Mouse (Mus musculus) limb, embryonic 14.5 days (tissue): ENCODE measurements at regions not wholly inside any gene's neighbourhood (a gene's known extent, or its start where the extent isn't known, plus 50 kb on each side); places are given as distances from the start of the nearest gene placed in this dataset.

Source experiments
- ATAC-seq: fragments of 200-750 bp; cut with Nextera tagmentation; 2 replicates; pipeline ENCODE4 v1.8.0; 2017; ENCODE audit warnings: low read depth, moderate number of reproducible peaks, moderate TSS enrichment; ENCODE audit not compliant: low FRiP score
- DNase-seq: peaks from one replicate; pipeline ENCODE4 v3.0.0-alpha.2; 2015; ENCODE audit warnings: low spot score
- H3K27ac ChIP-seq: fragments of 300-500 bp; sonication (generic); replicated peaks from 2 replicates; pipeline ENCODE4 v1.5.1; 2014; ENCODE audit warnings: low read depth, mild to moderate bottlenecking, low read length, moderate library complexity, mixed read lengths
- H3K27me3 ChIP-seq: fragments of 300-500 bp; sonication (generic); 2 replicates; pipeline ENCODE4 v1.6.1; 2014; ENCODE audit warnings: low read length, mixed read lengths; ENCODE audit not compliant: control insufficient read depth, insufficient read depth
- H3K36me3 ChIP-seq: fragments of 300-500 bp; sonication (generic); 2 replicates; pipeline ENCODE4 v1.6.1; 2014; ENCODE audit warnings: mild to moderate bottlenecking, low read length, moderate library complexity, mixed read lengths; ENCODE audit not compliant: control insufficient read depth, insufficient read depth
- H3K4me1 ChIP-seq: fragments of 300-500 bp; sonication (generic); 2 replicates; pipeline ENCODE4 v1.6.1; 2014; ENCODE audit warnings: antibody characterized with exemption, low read length, mixed read lengths; ENCODE audit not compliant: control insufficient read depth, insufficient read depth
- H3K4me2 ChIP-seq: fragments of 300-500 bp; sonication (generic); replicated peaks from 2 replicates; pipeline ENCODE4 v1.6.1; 2014; ENCODE audit warnings: low read depth, mild to moderate bottlenecking, low read length, moderate library complexity; ENCODE audit not compliant: severe bottlenecking
- H3K4me3 ChIP-seq: fragments of 300-500 bp; sonication (generic); replicated peaks from 2 replicates; pipeline ENCODE4 v1.5.1; 2014; ENCODE audit warnings: low read length
- H3K9ac ChIP-seq: fragments of 300-500 bp; sonication (generic); 2 replicates; pipeline ENCODE4 v1.6.1; 2014; ENCODE audit warnings: mild to moderate bottlenecking, low read depth, low read length, moderate library complexity; ENCODE audit not compliant: severe bottlenecking
- H3K9me3 ChIP-seq: fragments of 300-500 bp; sonication (generic); 2 replicates; pipeline ENCODE4 v1.6.1; 2016; ENCODE audit warnings: low read length; ENCODE audit not compliant: control insufficient read depth
- POLR2A ChIP-seq: fragments of 200-500 bp; IDR thresholded peaks from 2 replicates; pipeline ENCODE4 v1.8.0; 2012; ENCODE audit warnings: inconsistent platforms, mild to moderate bottlenecking, moderate library complexity, borderline replicate concordance; ENCODE audit not compliant: insufficient read depth, insufficient read length; ENCODE audit errors: extremely low read depth
- WGBS: fragments of 180-500 bp; shearing (Covaris S2); extraction: QIAGEN DNeasy Blood & Tissue Kit; methylation state at CpG from one replicate; pipeline ENCODE4 v1.1.7; 2014; 5-methylcytosine and 5-hydroxymethylcytosine counted together

DNA sequence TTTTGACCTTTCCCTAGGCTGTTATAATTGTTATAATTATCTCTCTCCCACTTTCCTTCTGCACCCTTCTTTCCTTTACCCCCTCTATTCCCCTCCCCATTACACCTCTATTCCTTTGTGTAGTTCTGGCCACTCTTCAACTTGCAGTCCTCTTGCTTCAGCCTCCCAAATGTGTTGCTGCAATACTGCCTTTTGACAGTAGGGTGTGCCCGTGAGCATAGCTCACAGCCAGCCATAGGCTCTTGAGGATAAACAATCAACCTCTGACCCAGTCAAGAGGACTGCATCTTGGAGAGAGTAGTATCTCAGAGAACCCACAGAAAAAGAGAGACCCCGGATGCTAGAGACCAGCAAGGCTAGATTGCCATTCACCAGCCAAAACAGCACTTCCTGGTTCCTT is 184.9 kb upstream of the 4930535I16Rik start:
- no peak for TF ChIP-seq POLR2A
- no peak for DNase-seq
- H3K36me3 ChIP-seq: no peaks in the 10 kb centered on the region
- ATAC-seq: no peak
- H3K27ac ChIP-seq: no peak overlapping the region
- H3K4me1 ChIP-seq: peaks cover 3% of the 10 kb centered on the region; the same call in 1 of the 2 replicates
- no peaks in the 10 kb centered on the region for H3K9me3 ChIP-seq
- no peak overlapping the region for H3K9ac ChIP-seq
- H3K4me3 ChIP-seq: no peak overlapping the region
- no peak overlapping the region for H3K4me2 ChIP-seq
- no peaks in the 10 kb centered on the region for H3K27me3 ChIP-seq
- 27% methylated on average over 2 of the region's 2 CpGs for WGBS

DNA sequence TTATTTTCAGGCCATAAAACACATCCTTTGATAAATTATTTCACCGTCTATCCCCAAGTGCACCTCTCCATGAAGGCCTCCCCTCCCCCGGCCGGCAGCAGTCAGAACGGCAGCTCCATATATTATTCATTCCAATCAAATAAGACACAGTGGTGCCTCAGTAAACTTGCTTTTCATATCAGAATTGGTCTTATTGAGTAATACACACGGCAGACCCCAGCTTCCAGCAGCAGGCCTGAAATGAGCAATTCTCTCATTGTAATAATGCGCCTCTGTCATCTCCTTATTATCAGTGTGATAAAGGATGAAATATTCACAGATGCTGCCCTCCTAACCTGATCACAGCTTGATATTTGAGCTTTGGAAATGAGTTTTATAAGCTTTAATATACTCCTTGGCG is 169.0 kb upstream of the 4930535I16Rik start:
- H3K9me3 ChIP-seq: no peaks in the 10 kb centered on the region
- no peak overlapping the region for H3K27ac ChIP-seq
- no peaks in the 10 kb centered on the region for H3K4me1 ChIP-seq
- H3K9ac ChIP-seq: no peak overlapping the region
- DNase-seq (no peak), ATAC-seq (no peak)
- TF ChIP-seq POLR2A: no peak
- no peaks in the 10 kb centered on the region for H3K27me3 ChIP-seq
- no peak overlapping the region for H3K4me3 ChIP-seq
- H3K4me2 ChIP-seq: no peak overlapping the region
- WGBS: 82% methylated on average over 7 of the region's 7 CpGs
- H3K36me3 ChIP-seq: no peaks in the 10 kb centered on the region

- no peaks in the 10 kb centered on the region for H3K4me1 ChIP-seq
- no peak overlapping the region for H3K9ac ChIP-seq
- DNase-seq (no peak), ATAC-seq (no peak)
- no peaks in the 10 kb centered on the region for H3K9me3 ChIP-seq
- H3K27ac ChIP-seq: no peak overlapping the region
- 72% methylated on average over 7 of the region's 7 CpGs for WGBS
- no peak overlapping the region for H3K4me2 ChIP-seq
- H3K36me3 ChIP-seq: no peaks in the 10 kb centered on the region
- no peak for TF ChIP-seq POLR2A
- no peak overlapping the region for H3K4me3 ChIP-seq
- H3K27me3 ChIP-seq: no peaks in the 10 kb centered on the region
Observed at GRCm38 (mm10) chr4:124086254-124086653, 168.4 kb upstream of the 4930535I16Rik start.

- no peaks in the 10 kb centered on the region for H3K27me3 ChIP-seq
- no peak overlapping the region for H3K27ac ChIP-seq
- no peaks in the 10 kb centered on the region for H3K9me3 ChIP-seq
- no peak overlapping the region for H3K4me3 ChIP-seq
- H3K9ac ChIP-seq: no peak overlapping the region
- no peaks in the 10 kb centered on the region for H3K4me1 ChIP-seq
- DNase-seq (no peak), ATAC-seq (no peak)
- no peaks in the 10 kb centered on the region for H3K36me3 ChIP-seq
- H3K4me2 ChIP-seq: no peak overlapping the region
- WGBS: 61% methylated on average over 3 of the region's 3 CpGs
- no peak for TF ChIP-seq POLR2A
Observed at GRCm38 (mm10) chr4:124079603-124080002, 161.8 kb upstream of the 4930535I16Rik start.

- WGBS: 70% methylated on average over 5 of the region's 5 CpGs
- no peaks in the 10 kb centered on the region for H3K4me1 ChIP-seq
- no peak overlapping the region for H3K4me3 ChIP-seq
- H3K4me2 ChIP-seq: no peak overlapping the region
- no peak overlapping the region for H3K9ac ChIP-seq
- no peaks in the 10 kb centered on the region for H3K27me3 ChIP-seq
- no peak for TF ChIP-seq POLR2A
- H3K36me3 ChIP-seq: no peaks in the 10 kb centered on the region
- DNase-seq: no peak
- no peak for ATAC-seq
- H3K9me3 ChIP-seq: no peaks in the 10 kb centered on the region
- no peak overlapping the region for H3K27ac ChIP-seq
Observed at GRCm38 (mm10) chr4:124075551-124075950, 157.7 kb upstream of the 4930535I16Rik start.

- no peaks in the 10 kb centered on the region for H3K27me3 ChIP-seq
- ATAC-seq (no peak), DNase-seq (no peak)
- no peaks in the 10 kb centered on the region for H3K36me3 ChIP-seq
- no peak for TF ChIP-seq POLR2A
- H3K27ac ChIP-seq: no peak overlapping the region
- 84% methylated on average over 1 of the region's 1 CpGs for WGBS
- no peak overlapping the region for H3K4me3 ChIP-seq
- H3K4me1 ChIP-seq: no peaks in the 10 kb centered on the region
- no peaks in the 10 kb centered on the region for H3K9me3 ChIP-seq
- H3K9ac ChIP-seq: no peak overlapping the region
- H3K4me2 ChIP-seq: no peak overlapping the region
Observed at GRCm38 (mm10) chr4:124073646-124074045, 155.8 kb upstream of the 4930535I16Rik start.
